Mouse (Mus musculus) left cerebral cortex, postnatal 36 days (tissue): Measurements from ENCODE around the gene Rasl2-9. TPM values are rescaled to one million over a fixed set of nuclear protein-coding genes. Genes with fewer than 3 reads are reported as not detected.
"Not testable (repeated sequence)": the region's sequence is repeated elsewhere in the genome, so short reads cannot be mapped to it uniquely, and the experiment has no call there.

Source experiments
- DNase-seq, 2 experiments: peaks; one replicate each; pipeline ENCODE4 v3.0.0; 2021 to 2022; ENCODE audit warnings: low spot score in 2 of 2, mixed read lengths in 1 of 2
- intact Hi-C: fragments of 180-260 bp; cut with DNase I; formaldehyde crosslinking; loops from one replicate; pipeline ENCODE4 v1.15.1; 2025
- microRNA-seq: library from miRNA; unstranded; fragments of <30 nt; microRNA quantifications from one replicate; pipeline ENCODE4 v1.2.0, GENCODE M21; 2022
- total RNA-seq, 2 experiments: library from RNA; stranded (reverse); gene quantifications; 2 replicates each; pipeline ENCODE4 v1.2.3; 2021

The Rasl2-9 gene
- total RNA-seq, 2 experiments from 2014 or later, result 0.32 to 0.68 TPM

DNA sequence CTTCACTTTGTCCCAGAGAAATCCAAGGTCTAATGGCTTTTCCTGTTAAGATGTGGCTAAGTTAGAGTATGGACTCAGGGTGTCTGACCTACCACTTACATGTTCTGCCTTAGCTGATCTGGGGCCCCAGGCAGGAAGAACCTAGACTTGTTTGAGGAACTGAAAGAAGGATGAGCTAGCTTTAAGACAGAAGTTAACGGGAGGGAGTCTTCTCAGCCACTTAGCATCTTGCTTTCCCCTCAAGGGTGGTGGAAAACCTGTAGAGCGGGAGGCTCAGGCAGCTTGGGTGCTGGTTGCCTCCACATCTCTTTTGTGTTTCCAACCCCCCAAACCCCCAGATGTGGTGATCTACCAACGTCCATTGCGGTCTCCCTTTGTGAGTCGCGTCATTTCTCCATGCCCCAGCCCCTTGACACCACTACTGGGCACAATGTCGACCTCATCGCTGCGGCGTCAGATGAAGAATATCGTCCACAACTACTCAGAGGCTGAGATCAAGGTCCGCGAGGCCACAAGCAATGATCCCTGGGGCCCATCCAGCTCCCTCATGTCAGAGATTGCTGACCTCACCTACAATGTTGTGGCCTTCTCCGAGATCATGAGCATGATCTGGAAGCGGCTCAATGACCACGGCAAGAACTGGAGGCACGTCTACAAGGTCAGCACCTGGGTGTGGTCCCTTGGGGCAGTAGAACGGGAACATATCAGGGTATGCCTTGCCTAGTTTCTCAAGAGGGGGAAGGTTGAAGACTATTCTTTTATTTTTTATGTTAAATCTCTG, 42.2 kb downstream of the Rasl2-9 start:
- intact Hi-C loops, result loop anchor here (10.0 kb wide), 1 partner anchor 1439 kb away; the partner anchor contains the start of gene Cnot3

GRCm38 (mm10) chr7:5081939-5082338, 43.8 kb downstream of the Rasl2-9 start:
- intact Hi-C loops, result loop anchor here (10.0 kb wide), 1 partner anchor 1437 kb away; the partner anchor contains the start of gene Cnot3
- DNase-seq, result no peak

More for the DNA sequence above, 42.2 kb downstream of the Rasl2-9 start:
- DNase-seq, result no peak

GRCm38 (mm10) chr7:5081241-5081640, 44.5 kb downstream of the Rasl2-9 start:
- no peak for DNase-seq
- intact Hi-C loops, result loop anchor here (10.0 kb wide), 1 partner anchor 1436 kb away; the partner anchor contains the start of gene Cnot3

DNA sequence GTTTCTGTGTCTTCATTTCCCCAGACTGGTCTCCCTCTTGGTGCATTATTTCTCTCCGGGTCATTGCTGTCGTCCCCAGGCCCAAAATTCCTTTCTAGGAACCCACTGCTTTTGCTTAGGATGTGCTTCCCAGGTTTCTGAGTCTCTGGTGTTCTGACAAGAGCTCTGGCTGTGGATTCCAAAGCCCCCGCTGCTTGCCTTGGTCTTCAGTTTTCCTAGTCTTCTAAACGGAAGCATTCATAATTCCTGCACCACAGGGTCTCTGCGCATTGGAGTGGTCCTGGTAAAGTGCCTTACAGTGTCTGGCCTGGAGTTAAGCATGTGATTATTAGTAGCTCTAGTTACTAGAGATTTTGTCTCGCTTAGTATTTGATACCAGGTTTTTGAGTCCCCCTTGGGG, 44.9 kb downstream of the Rasl2-9 start:
- DNase-seq, result no peak
- intact Hi-C loops, result loop anchor here (1.0 to 10.0 kb wide), 2 partner anchors 19 to 1436 kb away; partner anchors contain the start of genes Cnot3 and U2af2

- peak; percentile 97 to 98 for DNase-seq
- intact Hi-C loops, result loop anchor here (1.0 to 10.0 kb wide), 2 partner anchors 18 to 1435 kb away; partner anchors contain the start of genes Cnot3 and U2af2
Measured at GRCm38 (mm10) chr7:5080010-5080751, 45.6 kb downstream of the Rasl2-9 start, which contains the start of gene Epn1. TSS of gene Epn1 (plus strand) at chr7:5080235.

DNA sequence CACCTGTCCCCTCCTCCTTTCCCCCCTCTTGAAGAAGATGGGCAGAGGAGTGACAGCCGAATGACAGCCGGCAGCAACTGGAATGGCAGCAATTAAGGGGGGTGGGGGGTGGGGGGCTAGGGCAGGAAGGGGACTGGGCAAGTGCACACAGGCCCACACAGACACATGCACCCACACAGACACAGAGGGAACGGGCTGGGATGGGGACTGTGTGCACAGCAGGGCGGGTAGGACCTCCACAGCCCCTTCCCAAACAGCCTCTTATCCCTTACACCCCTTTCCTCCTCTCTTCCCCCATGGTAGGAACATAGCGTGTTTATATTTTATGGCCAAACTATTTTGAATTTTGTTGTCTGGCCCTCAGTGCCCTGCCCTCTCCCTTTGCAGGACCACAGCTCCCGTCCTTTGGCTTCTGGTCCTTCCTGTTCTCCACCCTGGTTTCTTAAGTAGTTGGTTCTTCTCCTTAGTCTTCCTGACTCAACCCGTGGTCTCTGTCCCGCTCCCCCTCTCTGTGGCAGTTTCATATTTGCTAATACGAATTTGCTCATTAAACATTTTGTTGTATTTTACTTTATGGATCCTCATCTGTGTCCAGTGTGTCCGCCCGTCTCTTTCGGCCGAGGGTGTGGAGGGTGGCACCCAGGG, 46.3 kb downstream of the Rasl2-9 start:
- not testable (repeated sequence) for DNase-seq

GRCm38 (mm10) chr7:5076931-5077330, 48.8 kb downstream of the Rasl2-9 start:
- intact Hi-C loops, result no loop called here
- no peak for DNase-seq

More for the DNA sequence above, 46.3 kb downstream of the Rasl2-9 start:
- intact Hi-C loops, result loop anchor here (1.0 to 10.0 kb wide), 2 partner anchors 17 to 1435 kb away; partner anchors contain the start of genes Cnot3 and U2af2

DNA sequence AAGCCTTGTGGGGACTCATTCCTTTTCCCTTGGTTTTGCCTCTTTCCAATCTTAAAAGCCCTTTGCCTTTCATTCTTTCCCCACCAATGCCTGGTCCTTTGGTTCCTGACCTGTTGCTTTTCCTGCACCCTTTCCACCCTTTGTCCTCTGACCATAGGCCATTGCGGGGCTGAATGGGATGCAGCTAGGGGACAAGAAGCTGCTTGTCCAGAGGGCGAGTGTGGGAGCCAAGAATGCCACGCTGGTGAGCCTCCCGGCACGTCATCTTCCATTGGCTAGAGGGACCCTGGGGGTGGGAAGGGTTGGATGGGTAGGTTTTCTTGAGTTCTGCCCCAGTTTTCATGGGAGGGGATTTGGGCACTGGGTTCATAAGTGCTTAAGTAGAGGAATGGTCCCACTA, 50.8 kb downstream of the Rasl2-9 start:
- intact Hi-C loops, result no loop called here
- DNase-seq, result no peak

Small RNAs within 50 kb of the gene (microRNA-seq; reads per million reads assigned to microRNA genes)
- gene Gm26217, result not detected

Other genes starting within 250 kb of the Rasl2-9 start
- gene Isoc2a, start 248.8 kb downstream of the Rasl2-9 start, total RNA-seq, result 10 to 100 TPM; 10.3 to 13.5 TPM
- under 1 TPM in 1 of 2 experiments, not detected in 1; 0.32 TPM for gene Gm36210, start 219.4 kb downstream of the Rasl2-9 start, total RNA-seq
- 10 to 100 TPM; 14.0 to 17.0 TPM for gene Zfp628, start 210.7 kb downstream of the Rasl2-9 start, total RNA-seq
- gene Nat14, start 203.9 kb downstream of the Rasl2-9 start, total RNA-seq, result 100 to 1,000 TPM; 103 to 106 TPM
- 1 to 10 TPM in 1 of 2 experiments, under 1 TPM in 1; 0.84 to 3.6 TPM for gene Ssc5d, start 200.2 kb downstream of the Rasl2-9 start, total RNA-seq
- gene Sbk2, start 161.5 kb downstream of the Rasl2-9 start, total RNA-seq, result under 1 TPM in 1 of 2 experiments, not detected in 1; 0.15 TPM
- under 1 TPM; 0.44 to 0.86 TPM for gene Sbk3, start 154.8 kb downstream of the Rasl2-9 start, total RNA-seq
- gene Zfp579, start 129.8 kb downstream of the Rasl2-9 start, total RNA-seq, result 10 to 100 TPM; 30.9 to 31.3 TPM
- gene Zfp524, start 111.5 kb downstream of the Rasl2-9 start, total RNA-seq, result 1 to 10 TPM; 6.7 to 7.0 TPM
- gene Fiz1, start 111.3 kb downstream of the Rasl2-9 start, total RNA-seq, result 10 to 100 TPM; 22.2 to 32.9 TPM
- gene Gm44973, start 110.5 kb downstream of the Rasl2-9 start, total RNA-seq, result not detected
- 10 to 100 TPM; 32.7 to 42.3 TPM for gene Zfp865, start 105.6 kb downstream of the Rasl2-9 start, total RNA-seq
- 10 to 100 TPM; 60.6 to 60.9 TPM for gene Ccdc106, start 105.4 kb downstream of the Rasl2-9 start, total RNA-seq
- 1 to 10 TPM in 1 of 2 experiments, not detected in 1; 1.1 TPM for gene 4632433K11Rik, start 91.8 kb downstream of the Rasl2-9 start, total RNA-seq
- 1 to 10 TPM; 5.3 to 5.7 TPM for gene Zfp784, start 87.5 kb downstream of the Rasl2-9 start, total RNA-seq
- gene Zfp580, start 74.4 kb downstream of the Rasl2-9 start, total RNA-seq, result 10 to 100 TPM; 27.4 to 35.7 TPM
- gene U2af2, start 63.8 kb downstream of the Rasl2-9 start, total RNA-seq, result 100 to 1,000 TPM; 162 to 183 TPM
- gene Epn1, start 45.7 kb downstream of the Rasl2-9 start, total RNA-seq, result 100 to 1,000 TPM; 435 to 530 TPM
- gene Rfpl4, start 9.0 kb downstream of the Rasl2-9 start, total RNA-seq, result not detected
- not detected for gene Vmn1r55, start 23.7 kb upstream of the Rasl2-9 start, total RNA-seq
- gene Vmn1r56, start 70.8 kb upstream of the Rasl2-9 start, total RNA-seq, result not detected
- not detected for gene Vmn1r57, start 92.5 kb upstream of the Rasl2-9 start, total RNA-seq
- gene Gm5065, start 224.6 kb upstream of the Rasl2-9 start, total RNA-seq, result not detected
- gene Nlrp2, start 225.1 kb upstream of the Rasl2-9 start, total RNA-seq, result not detected